Mouse (Mus musculus) neural tube, embryonic 14.5 days (tissue): ENCODE measurements around the gene Wbp2. TPM values are rescaled to one million over a fixed set of nuclear protein-coding genes. Genes with fewer than 3 reads are reported as not detected.

Experiments
- ATAC-seq: fragments of 200-750 bp; cut with Nextera tagmentation; 2 replicates; pipeline ENCODE4 v1.8.0; 2017; ENCODE audit warnings: low read depth, mild to moderate bottlenecking, moderate TSS enrichment, moderate library complexity
- H3K27ac ChIP-seq: fragments of 300-500 bp; sonication (generic); 2 replicates; pipeline ENCODE4 v1.5.1; 2014; ENCODE audit warnings: low read depth, mild to moderate bottlenecking, control low read depth, low read length, moderate library complexity, mixed read lengths
- H3K27me3 ChIP-seq: fragments of 300-500 bp; sonication (generic); 2 replicates; pipeline ENCODE4 v1.6.1; 2014; ENCODE audit warnings: low read length; ENCODE audit not compliant: control insufficient read depth, insufficient read depth
- H3K36me3 ChIP-seq: fragments of 300-500 bp; sonication (generic); 2 replicates; pipeline ENCODE4 v1.6.1; 2014; ENCODE audit warnings: low read length, mixed read lengths; ENCODE audit not compliant: control insufficient read depth, insufficient read depth
- H3K4me1 ChIP-seq: fragments of 300-500 bp; sonication (generic); 2 replicates; pipeline ENCODE4 v1.6.1; 2014; ENCODE audit warnings: low read length; ENCODE audit not compliant: control insufficient read depth, insufficient read depth
- H3K4me2 ChIP-seq: fragments of 300-500 bp; sonication (generic); 2 replicates; pipeline ENCODE4 v1.6.1; 2014; ENCODE audit warnings: mild to moderate bottlenecking, low read depth, low read length, control low read depth
- H3K4me3 ChIP-seq: fragments of 300-500 bp; sonication (generic); 2 replicates; pipeline ENCODE4 v1.5.1; 2014; ENCODE audit warnings: low read depth, low read length, control low read depth, mixed read lengths
- H3K9ac ChIP-seq: fragments of 300-500 bp; sonication (generic); replicated peaks from 2 replicates; pipeline ENCODE4 v1.6.1; 2014; ENCODE audit warnings: low read depth, mild to moderate bottlenecking, control low read depth, low read length, mixed read lengths
- H3K9me3 ChIP-seq: fragments of 300-500 bp; sonication (generic); 2 replicates; pipeline ENCODE4 v1.6.1; 2016; ENCODE audit warnings: low read length; ENCODE audit not compliant: control insufficient read depth
- WGBS: fragments of 180-500 bp; shearing (Covaris S2); extraction: QIAGEN DNeasy Blood & Tissue Kit; methylation state at CpG from one replicate; pipeline ENCODE4 v1.1.7; 2014; 5-methylcytosine and 5-hydroxymethylcytosine counted together
- polyA plus RNA-seq: library from polyadenylated mRNA; unstranded; fragments of >200 nt; fragmentation: Nextera tagmentation; extraction: Ambion mirVana; gene quantifications from 2 replicates; pipeline ENCODE4 v1.2.1, GENCODE M21; 2014

The Wbp2 gene
- polyA plus RNA-seq, 1 experiment from 2014 or later: 177 TPM

DNA sequence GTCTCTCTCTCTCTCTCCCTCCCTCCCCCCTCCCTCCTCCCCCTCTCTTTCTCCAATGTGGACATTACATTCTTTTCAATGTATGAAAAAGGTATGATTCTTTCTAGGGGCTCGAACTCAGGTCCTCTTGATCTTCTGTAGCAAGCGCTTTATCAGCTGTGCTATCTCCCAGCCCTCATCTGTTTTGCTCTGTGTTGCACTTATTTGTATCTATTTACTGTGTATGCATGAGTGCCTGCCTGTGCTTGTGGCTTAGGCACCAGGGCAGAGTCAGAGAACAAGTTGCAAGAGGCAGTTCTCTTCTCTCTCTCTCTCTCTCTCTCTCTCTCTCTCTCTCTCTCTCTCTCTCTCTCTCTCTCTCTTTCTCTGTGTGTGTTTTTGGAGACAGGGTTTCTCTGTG lies 18.3 kb upstream of the Wbp2 start:
- Histone ChIP-seq H3K4me3 (no peak overlapping the region), H3K4me2 (no peak overlapping the region), H3K27ac (no peak overlapping the region), H3K36me3 (no peaks in the 10 kb centered on the region), H3K9me3 (no peaks in the 10 kb centered on the region), H3K4me1 (peaks cover 6% of the 10 kb centered on the region), H3K27me3 (peaks cover 32% of the 10 kb centered on the region), H3K9ac (no peak overlapping the region)
- no peak for ATAC-seq
- 96% methylated on average over 2 of the region's 2 CpGs for WGBS

- no peak overlapping the region for H3K27ac ChIP-seq
- H3K9ac ChIP-seq: no peak overlapping the region
- H3K4me3 ChIP-seq: no peak overlapping the region
- no peak overlapping the region for H3K4me2 ChIP-seq
- H3K36me3 ChIP-seq: no peaks in the 10 kb centered on the region
- WGBS: 34% methylated on average over 14 of the region's 14 CpGs
- peaks cover 4% of the 10 kb centered on the region for H3K4me1 ChIP-seq
- 0 out of 2 replicates have a peak, but pooled peaks have one; percentile 25 for ATAC-seq
- H3K9me3 ChIP-seq: no peaks in the 10 kb centered on the region
- H3K27me3 ChIP-seq: peaks cover 23% of the 10 kb centered on the region
Observed at GRCm38 (mm10) chr11:116104006-116104646, 17.3 kb upstream of the Wbp2 start.

GRCm38 (mm10) chr11:116103572-116103971 lies 16.8 kb upstream of the Wbp2 start:
- no peak for ATAC-seq
- H3K9ac ChIP-seq: no peak overlapping the region
- peaks cover 19% of the 10 kb centered on the region for H3K27me3 ChIP-seq
- H3K4me2 ChIP-seq: no peak overlapping the region
- WGBS: 86% methylated on average over 11 of the region's 12 CpGs
- H3K4me3 ChIP-seq: no peak overlapping the region
- H3K9me3 ChIP-seq: no peaks in the 10 kb centered on the region
- H3K4me1 ChIP-seq: peaks cover 4% of the 10 kb centered on the region
- H3K36me3 ChIP-seq: no peaks in the 10 kb centered on the region
- H3K27ac ChIP-seq: no peak overlapping the region

- Histone ChIP-seq H3K9ac (no peak overlapping the region), H3K4me3 (no peak overlapping the region), H3K4me1 (peaks cover 4% of the 10 kb centered on the region), H3K4me2 (no peak overlapping the region), H3K36me3 (no peaks in the 10 kb centered on the region), H3K27me3 (peaks cover 9% of the 10 kb centered on the region), H3K27ac (peak overlapping the region; percentile 78), H3K9me3 (no peaks in the 10 kb centered on the region)
- 63% methylated on average over 3 of the region's 4 CpGs for WGBS
- no peak for ATAC-seq
Observed at GRCm38 (mm10) chr11:116102472-116102871, 15.7 kb upstream of the Wbp2 start.

- Histone ChIP-seq H3K4me2 (no peak overlapping the region), H3K27ac (peak overlapping the region; percentile 78), H3K9ac (no peak overlapping the region), H3K9me3 (no peaks in the 10 kb centered on the region), H3K4me3 (no peak overlapping the region), H3K36me3 (no peaks in the 10 kb centered on the region), H3K27me3 (peaks cover 4% of the 10 kb centered on the region), H3K4me1 (peaks cover 4% of the 10 kb centered on the region)
- ATAC-seq: peak; percentile 61; the same call in 1 of the 2 replicates
- WGBS: 30% methylated on average over 11 of the region's 11 CpGs
Observed at GRCm38 (mm10) chr11:116101931-116102381, 15.2 kb upstream of the Wbp2 start.

DNA sequence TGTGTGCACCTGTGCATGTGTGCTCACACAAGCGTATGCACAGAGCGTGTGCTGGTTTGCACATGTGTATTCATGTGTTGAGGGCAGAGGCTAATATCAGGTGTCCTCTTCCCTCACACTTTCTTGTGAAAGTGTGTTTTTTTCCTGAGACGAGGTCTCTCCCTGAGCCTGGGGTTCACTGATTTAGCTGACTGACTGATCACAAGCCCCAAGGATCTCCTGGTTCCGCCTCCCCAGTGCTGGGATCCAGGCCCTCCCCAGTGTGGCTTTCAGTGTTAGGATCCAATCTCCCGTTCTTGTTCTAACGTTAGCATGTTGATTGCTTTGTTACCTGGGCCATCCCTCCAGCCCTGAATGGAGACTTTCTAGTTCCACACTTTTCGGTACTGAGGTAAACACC lies 14.0 kb upstream of the Wbp2 start:
- WGBS: 86% methylated on average over 7 of the region's 7 CpGs
- H3K36me3 ChIP-seq: no peaks in the 10 kb centered on the region
- no peak for ATAC-seq
- no peak overlapping the region for H3K9ac ChIP-seq
- H3K27me3 ChIP-seq: no peaks in the 10 kb centered on the region
- H3K4me1 ChIP-seq: peaks cover 4% of the 10 kb centered on the region
- H3K27ac ChIP-seq: peak overlapping the region; percentile 78; the same call in 1 of the 2 replicates
- no peak overlapping the region for H3K4me2 ChIP-seq
- H3K4me3 ChIP-seq: no peak overlapping the region
- H3K9me3 ChIP-seq: no peaks in the 10 kb centered on the region

DNA sequence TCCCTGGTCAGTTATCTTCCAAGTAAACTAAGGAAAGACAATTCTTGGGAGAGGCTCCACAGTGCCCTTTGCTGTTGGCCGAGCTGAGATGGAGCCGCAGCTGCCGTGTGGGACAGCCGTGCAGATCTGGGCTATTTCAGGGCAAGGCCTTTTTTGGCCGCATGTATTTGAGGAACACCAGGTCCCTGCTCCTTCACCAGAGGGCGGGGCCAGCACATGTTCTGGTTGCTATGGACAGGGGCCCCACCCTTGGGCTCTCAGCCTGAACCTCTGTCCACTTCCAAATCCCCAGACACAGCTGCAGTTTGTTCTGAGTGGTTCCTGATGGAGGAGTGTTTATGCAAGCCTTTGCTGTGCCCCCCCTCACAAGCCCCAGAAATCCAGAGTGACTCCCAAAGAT lies 13.6 kb upstream of the Wbp2 start:
- no peak overlapping the region for H3K9ac ChIP-seq
- no peak for ATAC-seq
- H3K4me1 ChIP-seq: peaks cover 4% of the 10 kb centered on the region
- no peaks in the 10 kb centered on the region for H3K36me3 ChIP-seq
- H3K4me3 ChIP-seq: no peak overlapping the region
- H3K4me2 ChIP-seq: no peak overlapping the region
- no peaks in the 10 kb centered on the region for H3K9me3 ChIP-seq
- WGBS: 83% methylated on average over 6 of the region's 6 CpGs
- H3K27me3 ChIP-seq: no peaks in the 10 kb centered on the region
- H3K27ac ChIP-seq: no peak overlapping the region

DNA sequence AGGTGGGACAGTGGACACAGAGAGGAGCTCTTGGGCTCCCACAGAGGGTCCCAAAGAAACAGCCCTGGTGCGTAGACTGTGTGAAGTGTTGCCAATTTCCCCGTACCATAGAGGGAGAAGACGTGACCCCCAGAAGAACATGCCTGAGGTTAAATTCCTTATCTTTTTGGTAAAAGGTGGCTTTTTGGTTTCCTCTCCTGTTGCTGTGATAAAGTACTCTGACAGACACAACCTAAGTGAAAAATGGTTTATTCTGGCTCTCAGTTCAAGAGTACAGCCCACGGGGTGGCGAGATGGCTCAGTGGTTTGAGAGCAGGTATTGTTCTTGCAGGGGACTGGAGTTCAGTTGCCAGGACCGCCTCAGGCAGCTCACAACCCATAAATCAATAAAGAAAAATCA lies 12.7 kb upstream of the Wbp2 start:
- no peak overlapping the region for H3K9ac ChIP-seq
- no peak overlapping the region for H3K27ac ChIP-seq
- WGBS: 87% methylated on average over 6 of the region's 6 CpGs
- no peak overlapping the region for H3K4me3 ChIP-seq
- H3K9me3 ChIP-seq: no peaks in the 10 kb centered on the region
- peaks cover 2% of the 10 kb centered on the region for H3K4me1 ChIP-seq
- no peaks in the 10 kb centered on the region for H3K27me3 ChIP-seq
- no peaks in the 10 kb centered on the region for H3K36me3 ChIP-seq
- no peak overlapping the region for H3K4me2 ChIP-seq
- no peak for ATAC-seq

DNA sequence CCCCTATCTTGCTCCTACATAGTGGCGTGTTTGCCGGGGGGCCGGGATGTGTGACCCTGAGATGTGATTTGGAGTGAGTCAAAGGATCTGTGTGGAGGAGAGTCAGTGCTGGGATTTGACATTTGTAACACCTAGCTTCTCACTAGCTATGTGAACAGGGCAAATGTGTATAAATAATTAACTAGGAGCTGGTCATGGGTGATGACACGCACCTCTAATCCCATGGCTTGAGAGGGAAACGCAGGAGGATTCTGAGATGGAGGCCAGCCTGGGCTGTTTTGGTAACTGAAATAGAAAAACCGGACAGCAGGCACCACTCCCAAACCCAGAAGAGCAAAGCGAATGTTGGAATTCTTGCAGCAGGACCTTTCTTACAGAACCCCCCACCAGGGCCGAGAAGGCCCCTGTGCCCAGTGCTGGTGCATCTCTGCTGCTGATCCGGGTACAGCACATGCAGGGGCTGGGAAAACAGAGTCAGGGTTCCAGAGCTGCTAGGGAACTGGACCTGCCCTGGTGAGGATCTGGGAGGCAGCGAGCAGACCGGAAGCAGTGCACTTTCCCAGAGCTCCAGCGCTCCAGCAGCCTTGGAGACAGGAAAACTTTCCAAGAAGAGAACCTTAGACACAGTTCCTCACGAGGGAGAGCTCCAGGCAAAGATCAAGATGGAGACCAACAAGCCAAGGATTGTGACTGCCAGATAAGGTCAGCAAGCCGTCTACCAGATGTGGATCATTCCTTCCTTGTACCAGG lies 12.1 kb upstream of the Wbp2 start:
- Histone ChIP-seq H3K9me3 (no peaks in the 10 kb centered on the region), H3K4me3 (no peak overlapping the region), H3K4me2 (no peak overlapping the region), H3K4me1 (no peaks in the 10 kb centered on the region), H3K36me3 (no peaks in the 10 kb centered on the region), H3K9ac (no peak overlapping the region), H3K27ac (no peak overlapping the region), H3K27me3 (no peaks in the 10 kb centered on the region)
- WGBS: 74% methylated on average over 14 of the region's 14 CpGs
- ATAC-seq: no peak
